Mouse (Mus musculus) hindbrain, embryonic 10.5 days (tissue): ENCODE data around the gene Gpd2. TPM values are rescaled to one million over a fixed set of nuclear protein-coding genes. Genes with fewer than 3 reads are reported as not detected.

Experiments
- DNase-seq: peaks from one replicate; pipeline ENCODE4 v3.0.0-alpha.2; 2017; ENCODE audit warnings: low spot score
- H3K27ac ChIP-seq: fragments of 300-500 bp; sonication (generic); 2 replicates; pipeline ENCODE4 v1.5.1; 2016; ENCODE audit warnings: mild to moderate bottlenecking, moderate library complexity
- H3K27me3 ChIP-seq: fragments of 300-500 bp; sonication (generic); 2 replicates; pipeline ENCODE4 v1.6.1; 2016; ENCODE audit warnings: mild to moderate bottlenecking; ENCODE audit not compliant: poor library complexity, insufficient read depth, severe bottlenecking
- H3K36me3 ChIP-seq: fragments of 300-500 bp; sonication (generic); 2 replicates; pipeline ENCODE4 v1.6.1; 2016; ENCODE audit warnings: mild to moderate bottlenecking, moderate library complexity
- H3K4me1 ChIP-seq: fragments of 300-500 bp; sonication (generic); replicated peaks from 2 replicates; pipeline ENCODE4 v1.6.1; 2016; ENCODE audit warnings: mild to moderate bottlenecking
- H3K4me3 ChIP-seq: fragments of 300-500 bp; sonication (generic); 2 replicates; pipeline ENCODE4 v1.5.1; 2016; ENCODE audit warnings: mild to moderate bottlenecking, moderate library complexity
- H3K9me3 ChIP-seq: fragments of 300-500 bp; sonication (generic); 2 replicates; pipeline ENCODE4 v1.6.1; 2016; ENCODE audit warnings: mild to moderate bottlenecking, moderate library complexity
- WGBS: fragments of 180-500 bp; shearing (Covaris S2); methylation state at CpG from one replicate; pipeline ENCODE4 v1.1.7; 2016; 5-methylcytosine and 5-hydroxymethylcytosine counted together
- polyA plus RNA-seq: library from polyadenylated mRNA; unstranded; fragments of >200 nt; fragmentation: Nextera tagmentation; extraction: Ambion mirVana; gene quantifications from 2 replicates; pipeline ENCODE4 v1.2.1, GENCODE M21; 2016

Gene Gpd2
- polyA plus RNA-seq, 1 experiment from 2014 or later, result 24.2 TPM

DNA sequence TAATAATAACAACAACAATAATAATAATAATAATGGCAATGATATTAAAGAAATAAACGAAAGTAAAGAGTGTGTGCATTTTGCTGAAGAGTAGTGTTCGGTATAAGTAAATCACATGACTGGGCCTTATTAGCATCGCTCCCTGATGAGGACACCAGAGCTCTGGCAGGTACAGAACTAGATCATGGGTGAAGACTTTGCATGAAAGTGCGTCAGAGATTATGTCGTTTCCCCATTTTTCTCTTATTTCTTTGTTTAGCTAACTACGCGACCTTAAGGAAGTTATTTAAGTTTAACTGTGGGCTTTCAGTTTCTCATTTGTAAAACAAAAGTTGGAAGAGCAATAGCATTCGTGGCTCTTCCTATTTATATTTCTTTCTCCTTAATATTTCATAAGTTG, 5.1 kb upstream of the Gpd2 start:
- peaks cover 5% of the 10 kb centered on the region for H3K4me1 ChIP-seq
- H3K27me3 ChIP-seq, result peaks cover 14% of the 10 kb centered on the region; the same call in 1 of the 2 replicates
- 91% methylated on average over 8 of the region's 8 CpGs for WGBS
- H3K4me3 ChIP-seq, result no peak overlapping the region
- no peaks in the 10 kb centered on the region for H3K36me3 ChIP-seq
- no peak overlapping the region for H3K27ac ChIP-seq
- no peak for DNase-seq
- no peaks in the 10 kb centered on the region for H3K9me3 ChIP-seq

DNA sequence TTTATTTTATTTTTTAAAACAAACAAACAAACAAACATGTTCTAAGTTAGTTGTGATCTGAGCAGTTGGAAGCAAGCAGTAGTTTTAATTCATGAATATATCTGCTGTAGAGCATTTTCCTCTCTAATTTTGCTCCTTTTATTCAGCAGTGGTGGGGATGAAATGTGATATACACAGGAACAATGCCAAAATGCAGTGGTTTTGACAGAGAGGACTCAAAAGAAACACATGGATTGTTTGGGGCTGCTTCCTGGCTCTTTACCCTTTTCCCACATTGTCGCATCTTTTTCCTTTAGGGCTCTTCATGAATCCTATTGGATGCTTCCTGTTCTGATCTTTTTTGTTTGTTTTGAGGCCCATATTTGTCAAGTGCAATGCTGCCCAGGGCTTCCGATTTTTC, 1.2 kb upstream of the Gpd2 start:
- H3K4me3 ChIP-seq, result no peak overlapping the region
- WGBS, result 87% methylated on average over 2 of the region's 2 CpGs

DNA sequence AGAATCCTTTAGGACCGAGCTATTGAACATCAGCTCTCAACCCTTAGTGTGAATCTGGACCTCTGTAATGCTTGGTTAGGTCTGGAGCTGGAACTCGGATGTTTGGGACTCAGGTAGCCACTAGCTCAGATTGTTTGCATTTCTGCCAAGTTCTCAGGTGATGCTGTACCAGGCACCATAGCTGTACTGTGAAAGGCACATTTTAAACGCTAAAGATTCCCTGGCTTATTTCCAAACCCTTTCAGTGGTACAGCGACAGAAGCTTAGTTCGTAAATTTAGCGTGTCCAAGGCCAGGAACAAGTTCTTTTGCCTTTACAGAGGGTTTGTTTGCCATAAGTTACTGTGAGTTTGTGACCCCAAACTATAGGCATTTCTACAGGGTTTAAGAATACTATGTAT, 409 bp upstream of the Gpd2 start:
- H3K36me3 ChIP-seq, result no peaks in the 10 kb centered on the region
- peak overlapping the region; percentile 80 for H3K4me3 ChIP-seq
- H3K9me3 ChIP-seq, result no peaks in the 10 kb centered on the region
- H3K4me1 ChIP-seq, result peaks cover 19% of the 10 kb centered on the region
- peaks cover 14% of the 10 kb centered on the region; the same call in 1 of the 2 replicates for H3K27me3 ChIP-seq
- DNase-seq, result no peak
- no peak overlapping the region for H3K27ac ChIP-seq
- 51% methylated on average over 6 of the region's 6 CpGs for WGBS

More for the DNA sequence above, 1.2 kb upstream of the Gpd2 start:
- Histone ChIP-seq H3K4me1 (peaks cover 19% of the 10 kb centered on the region), H3K9me3 (no peaks in the 10 kb centered on the region), H3K36me3 (no peaks in the 10 kb centered on the region), H3K27ac (no peak overlapping the region), H3K27me3 (peaks cover 14% of the 10 kb centered on the region; the same call in 1 of the 2 replicates)
- no peak for DNase-seq

DNA sequence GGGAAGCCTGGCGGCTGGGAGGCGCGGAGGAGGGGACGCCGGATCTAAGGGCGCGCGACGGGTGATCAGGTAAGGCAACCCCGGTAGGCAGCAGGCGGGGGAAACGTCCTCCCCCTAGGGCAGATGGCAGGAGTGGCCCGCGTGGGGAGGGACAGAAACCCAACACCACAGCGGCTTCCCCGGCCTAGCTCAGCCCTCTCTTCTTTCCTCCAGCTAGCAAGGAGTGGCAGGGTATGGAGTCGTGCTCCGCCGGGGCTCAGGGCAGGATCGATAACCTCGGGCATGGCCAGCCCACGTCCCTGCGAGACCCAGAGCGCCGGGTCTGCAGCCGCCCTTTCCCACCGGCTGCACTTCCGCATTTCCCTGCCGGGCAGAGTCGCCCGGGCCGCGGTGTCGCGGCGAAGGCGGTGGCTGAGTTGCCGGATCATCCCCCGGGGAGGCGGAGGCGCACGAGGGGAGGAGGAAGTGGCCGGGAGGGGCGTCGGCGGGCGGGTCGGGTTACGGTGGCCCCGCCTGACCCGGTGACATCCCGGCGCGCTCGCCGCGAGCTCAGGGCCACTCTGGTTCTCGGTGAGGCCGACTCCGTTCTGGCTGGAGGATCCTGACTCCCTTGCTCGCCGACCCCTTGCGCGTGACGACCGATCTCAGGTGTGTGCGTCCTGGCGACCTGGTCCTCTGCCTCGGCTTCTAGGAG, 632 bp downstream of the Gpd2 start:
- WGBS, result under 1% methylated on average over 69 of the region's 69 CpGs
- Histone ChIP-seq H3K27ac (peak overlapping the region; percentile 92), H3K4me3 (peak overlapping the region; percentile 80), H3K27me3 (peaks cover 14% of the 10 kb centered on the region; the same call in 1 of the 2 replicates), H3K4me1 (peaks cover 19% of the 10 kb centered on the region), H3K9me3 (no peaks in the 10 kb centered on the region), H3K36me3 (no peaks in the 10 kb centered on the region)
- DNase-seq, result peak; percentile 82

DNA sequence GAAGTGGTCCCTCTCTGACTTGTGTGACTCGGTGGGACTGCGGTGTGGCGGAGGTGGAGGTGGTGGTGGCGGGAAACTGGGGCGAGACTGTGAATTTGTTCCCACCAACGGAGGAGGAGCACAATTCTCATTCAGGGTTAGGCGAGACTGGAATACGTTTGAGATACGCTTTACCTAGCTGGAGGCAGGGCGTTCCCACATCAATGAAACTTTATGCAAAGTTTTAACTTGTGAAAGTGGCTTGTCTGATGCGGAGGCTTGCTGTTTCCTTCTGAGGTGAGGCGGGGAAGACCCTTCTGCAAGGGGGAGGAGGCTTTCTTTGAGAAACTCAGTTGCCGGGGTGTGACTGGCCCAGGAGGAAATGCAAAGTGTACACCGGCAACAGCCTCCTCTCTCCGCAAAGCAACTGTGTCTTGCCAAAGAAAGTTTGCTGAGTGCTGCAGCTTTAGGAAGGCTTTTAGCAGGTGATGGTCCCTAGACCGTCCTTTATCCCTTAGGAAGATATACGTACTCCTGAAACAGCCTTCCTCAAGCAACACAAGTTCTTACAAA, 1.3 kb downstream of the Gpd2 start:
- Histone ChIP-seq H3K4me3 (peak overlapping the region; percentile 80), H3K9me3 (no peaks in the 10 kb centered on the region), H3K27me3 (peaks cover 14% of the 10 kb centered on the region; the same call in 1 of the 2 replicates), H3K4me1 (peaks cover 19% of the 10 kb centered on the region), H3K36me3 (no peaks in the 10 kb centered on the region), H3K27ac (peak overlapping the region; percentile 92)
- no peak for DNase-seq
- WGBS, result 1% methylated on average over 17 of the region's 17 CpGs

DNA sequence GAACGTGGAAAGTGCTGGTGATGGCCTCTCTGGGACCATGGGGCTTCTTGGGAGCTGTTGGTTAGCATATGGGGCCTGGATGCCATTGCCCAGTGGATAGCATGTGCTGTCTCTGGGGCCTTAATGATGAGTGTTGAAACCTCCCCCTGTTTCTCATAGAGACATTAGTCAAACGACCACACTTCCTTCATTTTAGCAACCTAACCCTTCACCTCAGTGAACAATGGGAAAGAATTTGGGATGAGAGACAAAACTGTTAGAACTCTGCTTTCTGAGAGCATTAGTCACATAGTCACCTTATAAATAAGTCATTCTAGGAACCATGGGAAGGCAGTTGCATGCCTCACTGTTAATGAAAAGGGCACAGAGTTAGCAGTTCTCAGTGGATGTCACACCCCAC, 1.9 kb downstream of the Gpd2 start:
- Histone ChIP-seq H3K4me3 (peak overlapping the region; percentile 80), H3K9me3 (no peaks in the 10 kb centered on the region), H3K36me3 (no peaks in the 10 kb centered on the region), H3K27me3 (peaks cover 14% of the 10 kb centered on the region; the same call in 1 of the 2 replicates), H3K4me1 (peaks cover 19% of the 10 kb centered on the region), H3K27ac (no peak overlapping the region)
- 14% methylated on average over 2 of the region's 2 CpGs for WGBS
- DNase-seq, result no peak

DNA sequence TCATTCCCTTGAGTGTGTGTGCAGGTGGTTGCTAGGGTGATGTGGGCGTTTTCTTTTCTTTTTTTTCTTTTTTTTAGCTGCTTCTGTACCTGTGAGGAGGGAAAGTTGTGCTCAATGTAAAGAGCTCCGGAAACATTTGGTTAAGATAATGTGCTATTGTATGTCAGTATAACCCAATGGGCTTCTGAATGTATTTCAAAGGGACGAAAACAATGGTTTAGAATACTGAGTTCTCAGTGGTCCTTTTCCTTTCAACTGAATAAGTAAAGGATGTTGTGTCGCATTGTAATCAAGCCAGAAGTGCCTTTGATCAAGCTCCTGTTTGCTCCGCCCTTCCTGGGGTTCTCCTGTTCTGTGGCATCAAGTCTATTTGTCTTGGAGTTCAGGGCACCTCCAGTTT, 6.6 kb downstream of the Gpd2 start:
- Histone ChIP-seq H3K27me3 (no peaks in the 10 kb centered on the region), H3K9me3 (no peaks in the 10 kb centered on the region), H3K4me3 (no peak overlapping the region), H3K36me3 (no peaks in the 10 kb centered on the region), H3K4me1 (peaks cover 4% of the 10 kb centered on the region; the same call in 1 of the 2 replicates), H3K27ac (no peak overlapping the region)
- WGBS, result 55% methylated on average over 5 of the region's 5 CpGs
- no peak for DNase-seq

DNA sequence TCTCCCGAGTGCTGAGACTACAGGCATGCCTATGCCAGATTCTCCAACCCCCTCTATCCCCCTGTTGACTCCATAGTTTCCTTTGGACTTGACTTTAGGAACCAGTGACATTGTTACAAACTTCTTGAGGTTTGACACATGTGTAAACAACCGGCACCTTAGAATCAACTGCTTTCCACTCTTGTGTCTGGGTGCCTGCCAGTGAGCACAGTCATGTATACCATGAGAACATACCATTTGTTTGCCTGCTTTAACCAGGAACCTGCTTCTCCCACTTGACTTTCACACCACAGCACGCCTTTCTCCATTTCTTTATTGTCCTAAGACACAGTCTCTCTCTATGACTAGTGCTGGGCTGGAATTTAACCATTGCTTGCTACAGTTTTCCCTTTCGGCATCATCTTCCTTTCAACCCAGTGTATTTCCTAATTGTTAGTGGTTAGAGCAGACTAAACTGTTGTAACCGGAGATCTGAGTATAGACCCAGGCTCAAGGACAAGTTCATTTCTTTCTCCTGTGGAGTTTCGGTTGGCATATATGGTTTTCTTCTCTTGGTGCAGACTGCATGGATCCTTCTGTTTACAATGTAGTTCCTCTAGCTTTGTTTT, 8.4 kb downstream of the Gpd2 start:
- WGBS, result 90% methylated on average over 6 of the region's 6 CpGs
- Histone ChIP-seq H3K27me3 (no peaks in the 10 kb centered on the region), H3K4me1 (no peaks in the 10 kb centered on the region), H3K9me3 (no peaks in the 10 kb centered on the region), H3K27ac (no peak overlapping the region), H3K4me3 (no peak overlapping the region), H3K36me3 (no peaks in the 10 kb centered on the region)
- DNase-seq, result no peak

DNA sequence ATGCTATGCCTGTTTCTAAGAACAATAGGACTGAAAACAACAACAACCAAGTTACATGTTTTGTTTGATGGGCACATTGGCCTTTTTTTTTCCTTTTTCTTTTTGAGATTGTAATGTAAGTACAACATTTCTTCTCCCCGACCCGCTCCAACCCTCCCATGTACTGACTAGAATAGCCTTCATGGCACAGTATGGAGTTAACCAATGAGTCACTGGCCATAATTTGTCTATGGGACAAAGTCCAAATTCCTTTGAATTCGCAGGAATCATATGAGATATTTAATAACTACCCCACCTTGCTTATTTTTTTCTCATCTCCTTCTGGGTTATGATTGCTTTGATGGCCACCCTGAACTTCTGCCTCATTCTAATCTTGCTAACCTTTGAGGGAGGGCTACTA, 12.7 kb downstream of the Gpd2 start:
- no peaks in the 10 kb centered on the region for H3K27me3 ChIP-seq
- H3K4me3 ChIP-seq, result no peak overlapping the region
- no peaks in the 10 kb centered on the region for H3K36me3 ChIP-seq
- no peak overlapping the region for H3K27ac ChIP-seq
- no peaks in the 10 kb centered on the region for H3K9me3 ChIP-seq
- H3K4me1 ChIP-seq, result peaks cover 2% of the 10 kb centered on the region
- 93% methylated on average over 3 of the region's 3 CpGs for WGBS
- no peak for DNase-seq

DNA sequence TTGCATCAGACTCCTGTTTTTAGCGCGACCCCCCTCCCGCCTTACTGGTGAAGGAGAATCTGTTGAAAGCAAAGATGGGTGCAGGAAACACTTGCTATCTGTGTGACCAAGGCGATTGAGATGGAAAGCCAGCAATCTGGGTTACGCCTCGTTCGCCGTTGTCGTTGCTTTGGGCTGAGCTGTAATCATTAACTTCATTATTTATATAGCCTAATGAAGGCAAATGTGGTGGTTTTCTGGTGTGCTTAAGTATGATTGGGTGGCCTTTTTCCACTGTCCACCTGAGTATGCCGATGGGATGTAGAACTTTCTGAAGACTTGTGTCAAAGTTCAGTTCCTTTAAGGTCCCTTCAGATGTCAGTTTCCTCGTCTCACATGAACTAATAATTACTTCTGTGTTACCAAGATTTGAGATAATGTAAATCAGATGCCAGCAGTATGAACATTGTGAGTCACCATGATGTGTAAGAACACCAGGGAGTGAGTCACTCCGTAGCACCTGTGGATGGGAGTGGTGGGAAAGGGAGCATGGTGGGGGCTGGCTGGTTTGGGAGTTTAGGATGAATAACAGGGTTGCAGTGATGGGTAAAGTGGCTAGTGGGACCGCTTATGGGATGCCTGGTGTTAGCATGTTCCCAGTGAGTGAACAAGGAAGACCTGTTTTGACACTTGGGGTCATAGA, 14.3 kb downstream of the Gpd2 start:
- no peaks in the 10 kb centered on the region for H3K9me3 ChIP-seq
- no peak overlapping the region for H3K4me3 ChIP-seq
- DNase-seq, result no peak
- H3K4me1 ChIP-seq, result peaks cover 19% of the 10 kb centered on the region
- 92% methylated on average over 13 of the region's 13 CpGs for WGBS
- H3K27me3 ChIP-seq, result no peaks in the 10 kb centered on the region
- H3K36me3 ChIP-seq, result no peaks in the 10 kb centered on the region
- H3K27ac ChIP-seq, result no peak overlapping the region

DNA sequence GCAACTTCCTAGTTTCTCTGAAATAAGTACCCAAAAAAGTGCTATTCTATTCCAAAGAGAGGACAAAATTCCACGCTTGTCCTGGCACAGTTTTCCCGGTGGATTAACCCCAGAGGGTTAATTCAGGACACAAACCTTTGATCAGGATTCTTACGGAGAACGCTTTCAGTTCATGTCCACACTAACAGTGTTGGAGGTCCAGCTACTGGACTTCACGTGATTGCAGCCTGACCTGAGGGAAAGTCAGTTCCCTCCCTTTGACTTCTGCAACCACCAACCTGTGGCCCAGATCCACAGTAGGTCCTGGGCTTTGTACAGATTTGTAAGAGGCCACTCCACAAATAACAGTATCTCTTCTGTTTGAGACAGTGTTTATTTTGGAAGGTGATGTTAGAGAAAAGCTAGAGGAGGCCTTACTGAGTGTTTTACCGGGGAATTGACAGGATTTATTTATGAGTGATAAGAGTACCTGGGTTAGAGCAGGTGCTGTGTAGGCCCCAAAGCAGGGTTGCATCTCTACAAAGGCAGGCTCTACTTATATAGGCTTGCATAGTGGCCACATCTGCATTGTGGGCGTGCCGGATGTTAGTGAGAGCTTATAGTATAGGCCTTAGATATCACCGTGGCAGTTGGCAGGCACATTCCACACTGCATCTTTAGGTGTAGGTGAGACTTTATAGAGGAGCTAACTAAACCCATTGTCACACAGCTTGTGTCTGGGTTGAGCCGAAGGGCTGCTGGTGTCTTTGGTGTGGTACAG, 15.3 kb downstream of the Gpd2 start:
- H3K27me3 ChIP-seq, result no peaks in the 10 kb centered on the region
- WGBS, result 89% methylated on average over 10 of the region's 10 CpGs
- H3K9me3 ChIP-seq, result no peaks in the 10 kb centered on the region
- H3K36me3 ChIP-seq, result no peaks in the 10 kb centered on the region
- no peak overlapping the region for H3K27ac ChIP-seq
- H3K4me1 ChIP-seq, result peaks cover 21% of the 10 kb centered on the region
- no peak overlapping the region for H3K4me3 ChIP-seq
- DNase-seq, result no peak

DNA sequence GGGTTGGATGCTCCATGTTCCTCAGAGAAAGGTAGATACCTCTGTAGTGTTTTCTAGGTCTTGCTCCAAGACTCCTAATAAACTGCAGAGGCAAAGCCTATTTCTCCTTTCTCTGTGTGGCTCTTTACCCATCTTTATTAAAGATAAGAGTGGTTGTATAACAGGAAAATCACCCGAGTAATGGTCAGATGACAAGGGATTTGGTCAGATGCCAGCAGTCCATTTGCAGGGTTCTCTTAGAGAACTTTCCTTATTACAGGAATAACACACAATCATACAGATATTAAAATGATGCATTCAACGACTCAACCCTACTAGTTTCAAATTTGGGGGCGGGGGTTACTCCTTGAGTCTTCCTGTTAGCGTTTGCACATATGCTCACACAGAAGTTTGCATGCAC, 16.8 kb downstream of the Gpd2 start:
- Histone ChIP-seq H3K4me3 (no peak overlapping the region), H3K27ac (no peak overlapping the region), H3K4me1 (peaks cover 21% of the 10 kb centered on the region), H3K9me3 (no peaks in the 10 kb centered on the region), H3K36me3 (no peaks in the 10 kb centered on the region), H3K27me3 (no peaks in the 10 kb centered on the region)
- WGBS, result 94% methylated on average over 4 of the region's 4 CpGs
- DNase-seq, result no peak
